Mouse (Mus musculus) right cerebral cortex, postnatal 14 days (tissue): ENCODE measurements around the gene Ccdc121.
"Not testable (repeated sequence)": the region's sequence is repeated elsewhere in the genome, so short reads cannot be mapped to it uniquely, and the experiment has no call there.

Experiments
- DNase-seq: peaks from one replicate; pipeline ENCODE4 v3.0.0; 2022

The Ccdc121 gene

GRCm38 (mm10) chr1:181510855-181511254 is 396 bp downstream of the Ccdc121 start:
- not testable (repeated sequence) for DNase-seq

- DNase-seq: no peak
These were observed 5.9 kb downstream of the Ccdc121 start for GRCm38 (mm10) chr1:181505367-181505766.

GRCm38 (mm10) chr1:181503471-181503870 is 7.8 kb downstream of the Ccdc121 start:
- no peak for DNase-seq

GRCm38 (mm10) chr1:181484696-181485095 is 26.6 kb downstream of the Ccdc121 start:
- no peak for DNase-seq

GRCm38 (mm10) chr1:181476557-181476956 is 34.7 kb downstream of the Ccdc121 start:
- DNase-seq: no peak

GRCm38 (mm10) chr1:181476141-181476540 is 35.1 kb downstream of the Ccdc121 start:
- no peak for DNase-seq

- no peak for DNase-seq
These were observed 41.8 kb downstream of the Ccdc121 start for GRCm38 (mm10) chr1:181469415-181469814.

GRCm38 (mm10) chr1:181467321-181467670 is 44.0 kb downstream of the Ccdc121 start:
- DNase-seq: no peak

GRCm38 (mm10) chr1:181466601-181467320 is 44.5 kb downstream of the Ccdc121 start:
- DNase-seq: peak; percentile 58

GRCm38 (mm10) chr1:181466040-181466439 is 45.2 kb downstream of the Ccdc121 start:
- DNase-seq: no peak

- DNase-seq: no peak
These were observed 46.2 kb downstream of the Ccdc121 start for GRCm38 (mm10) chr1:181465027-181465426.

- DNase-seq: no peak
These were observed 48.4 kb downstream of the Ccdc121 start for GRCm38 (mm10) chr1:181462906-181463179.

- DNase-seq: no peak
These were observed 49.0 kb downstream of the Ccdc121 start for GRCm38 (mm10) chr1:181462051-181462905.

- DNase-seq: no peak
These were observed 49.8 kb downstream of the Ccdc121 start for GRCm38 (mm10) chr1:181461484-181461883.

GRCm38 (mm10) chr1:181460283-181460682 is 51.0 kb downstream of the Ccdc121 start:
- DNase-seq: no peak
